Mouse (Mus musculus): ENCODE data around the gene Ntn1.
A peak's percentile ranks its signal among the peaks of the same experiment; 100 is the strongest.

Ntn1 gene

DNA sequence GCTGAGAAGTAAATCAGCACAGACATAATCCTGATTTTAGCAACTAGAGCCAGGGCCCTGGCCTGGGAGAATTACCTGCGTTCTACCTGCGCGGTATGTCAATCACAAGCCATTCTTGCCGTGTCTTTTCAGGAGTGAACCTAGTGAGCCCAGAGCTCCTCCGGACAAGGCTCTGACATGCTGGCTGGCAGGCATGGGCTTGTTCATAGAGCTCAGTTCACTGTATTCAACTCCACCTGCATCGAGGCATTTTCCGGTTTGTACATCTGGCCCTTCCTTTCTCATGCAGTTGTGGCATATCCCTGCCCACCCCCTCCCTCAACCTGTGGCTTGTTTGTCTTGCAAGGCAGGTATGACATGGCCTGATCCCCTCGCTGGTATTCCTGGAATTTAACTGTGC is 5.0 kb upstream of the Ntn1 start:
- DNase-seq, result no peak

DNA sequence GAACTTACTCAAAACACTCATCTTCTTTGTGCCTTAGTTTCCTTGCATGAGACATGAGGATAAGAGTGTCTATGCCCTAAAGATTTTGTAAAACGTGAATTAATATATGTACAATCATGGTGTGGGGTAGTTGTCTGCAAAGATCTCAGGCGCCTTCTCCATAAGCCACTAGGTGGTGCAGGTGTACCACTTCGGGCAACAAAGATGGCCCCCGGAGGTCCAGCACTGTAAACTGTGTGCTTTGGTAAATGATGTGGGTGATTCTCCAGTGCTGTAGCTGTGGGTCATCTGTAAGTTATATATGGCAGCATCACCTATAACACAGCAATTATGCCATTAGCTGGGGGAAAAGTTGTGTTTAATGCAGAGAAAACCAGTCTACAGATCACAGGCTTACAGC is 3.6 kb upstream of the Ntn1 start:
- no peak for DNase-seq

GRCm38 (mm10) chr11:68401428-68401827 is 805 bp upstream of the Ntn1 start:
- DNase-seq, result no peak

DNA sequence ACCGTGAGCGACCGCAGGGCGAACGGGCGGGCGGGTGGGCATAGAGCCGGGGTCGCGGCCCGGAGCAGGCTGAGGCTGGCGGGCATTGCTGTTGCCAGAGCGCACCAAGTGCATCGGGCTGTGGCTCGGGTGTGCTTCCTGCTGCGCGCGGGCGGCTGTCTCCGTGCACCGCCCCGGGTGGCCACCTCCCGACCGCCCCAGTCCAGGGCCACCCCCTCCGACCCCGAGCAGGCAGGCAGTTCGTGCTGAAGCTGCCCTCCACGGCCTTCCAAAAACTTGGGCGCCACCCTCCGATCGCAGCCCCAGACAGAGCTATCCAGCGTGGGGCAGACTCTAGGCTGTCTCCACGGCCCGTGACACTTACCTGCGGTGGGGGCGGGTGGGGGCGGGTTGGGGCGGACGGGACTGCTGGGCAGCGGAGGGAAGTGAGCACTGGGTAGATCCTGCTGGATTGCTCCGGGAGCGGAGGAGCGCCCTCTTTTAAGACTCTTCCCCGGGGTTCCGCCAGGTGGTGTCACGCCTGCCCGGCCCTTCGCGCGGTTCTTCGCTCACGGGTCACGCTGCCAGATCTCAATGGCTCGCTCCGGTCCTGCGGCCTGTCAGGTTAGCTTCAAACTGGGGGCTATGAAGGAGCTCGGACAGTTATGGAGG is 477 bp downstream of the Ntn1 start:
- DNase-seq, result peak; percentile 94

DNA sequence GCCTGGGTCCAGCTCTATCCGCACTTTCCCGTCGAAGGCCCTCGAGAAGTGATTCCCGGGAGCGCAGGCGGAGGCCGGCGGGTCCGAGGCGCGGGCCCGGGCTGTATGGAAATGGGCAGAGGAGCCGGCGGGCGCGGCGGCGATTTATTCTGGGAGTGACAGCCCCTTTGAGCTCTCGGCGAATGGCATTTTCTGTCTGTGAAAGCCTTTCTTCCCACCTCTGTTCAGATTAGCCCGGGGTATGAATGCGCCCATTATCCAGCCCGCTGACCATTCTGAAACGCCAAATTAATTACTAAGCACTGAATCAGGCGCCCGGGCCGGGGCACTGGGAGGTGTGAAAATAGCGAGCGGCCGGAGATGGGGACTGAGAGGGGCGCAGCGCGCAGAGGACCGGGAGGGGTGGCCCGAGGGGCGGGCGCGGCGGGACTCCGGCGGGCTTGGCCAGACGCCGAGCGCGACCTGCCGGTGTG is 1.0 kb downstream of the Ntn1 start:
- peak; percentile 94 for DNase-seq

DNA sequence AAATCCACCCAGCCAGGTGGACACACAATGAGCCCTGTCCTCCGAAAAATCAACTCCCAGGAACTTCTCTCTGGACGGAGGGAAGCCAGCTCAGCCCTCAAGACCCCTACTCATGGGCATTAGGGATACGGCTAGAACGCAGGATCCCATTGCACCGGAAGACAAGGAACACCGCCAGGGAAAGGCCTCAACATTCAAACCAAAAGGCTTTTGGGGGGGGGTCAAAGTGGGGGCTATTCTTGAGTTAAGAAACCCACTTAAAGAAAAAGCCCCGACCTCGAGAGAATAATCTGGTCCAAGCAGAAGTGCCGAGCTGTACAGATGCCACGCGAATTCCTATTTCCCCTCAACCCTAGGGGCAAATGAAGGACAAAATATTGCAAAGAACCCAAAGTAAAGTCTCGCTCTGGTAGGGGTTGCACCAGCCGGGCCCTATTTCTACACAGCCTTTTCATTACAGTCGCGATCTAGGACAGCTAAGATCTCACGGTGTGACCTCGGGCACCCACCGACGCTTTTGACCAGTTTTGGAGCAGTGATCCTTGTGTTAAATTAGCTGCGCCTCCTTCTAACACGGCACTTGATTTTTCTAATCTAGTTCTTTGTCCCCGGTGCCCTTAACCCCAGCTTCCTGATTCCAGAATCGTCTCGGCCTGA is 1.6 kb downstream of the Ntn1 start:
- peak; percentile 91 for DNase-seq

- DNase-seq, result no peak
These were observed 5.1 kb downstream of the Ntn1 start for GRCm38 (mm10) chr11:68395546-68395945.

GRCm38 (mm10) chr11:68394749-68395148 is 5.9 kb downstream of the Ntn1 start:
- DNase-seq, result no peak

- DNase-seq, result no peak
These were observed 6.6 kb downstream of the Ntn1 start for GRCm38 (mm10) chr11:68393897-68394490.

- DNase-seq, result peak; percentile 97
These were observed 10.0 kb downstream of the Ntn1 start for GRCm38 (mm10) chr11:68390381-68391287.

GRCm38 (mm10) chr11:68389621-68390020 is 11.0 kb downstream of the Ntn1 start:
- DNase-seq, result peak; percentile 90

DNA sequence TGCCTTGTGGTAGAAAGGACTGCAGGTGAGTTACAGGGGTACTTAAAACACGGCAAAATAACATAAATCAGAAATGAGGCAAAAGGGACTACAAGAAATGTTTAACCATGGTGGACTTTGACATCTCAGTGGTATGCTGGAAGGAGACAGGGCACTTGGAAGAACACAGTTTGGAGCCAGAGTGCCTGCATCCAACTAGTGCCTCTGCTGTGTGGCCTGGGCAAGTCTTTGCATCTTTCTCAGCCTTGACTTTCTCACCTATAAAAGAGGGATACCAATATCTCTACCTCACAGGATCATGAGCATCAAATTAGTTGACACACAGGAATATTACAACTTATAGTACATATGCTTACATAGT is 12.0 kb downstream of the Ntn1 start:
- DNase-seq, result no peak

- peak; percentile 96 for DNase-seq
These were observed 12.5 kb downstream of the Ntn1 start for GRCm38 (mm10) chr11:68387971-68388654.

DNA sequence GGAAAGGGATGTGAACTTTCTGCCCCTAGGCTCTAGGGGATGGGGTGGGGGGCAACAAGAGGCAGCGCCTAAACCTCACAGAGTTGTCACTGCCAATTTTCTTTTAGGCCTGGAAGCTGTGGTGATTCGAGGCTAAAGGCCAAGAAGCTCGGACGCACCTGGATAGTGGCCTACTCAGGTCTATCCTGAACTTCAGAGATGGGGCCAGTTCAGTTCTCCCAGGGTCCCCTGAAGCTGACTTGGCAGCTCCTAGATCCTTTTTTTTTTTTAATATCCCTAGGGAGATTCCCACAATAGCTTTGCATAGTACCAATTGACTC is 13.2 kb downstream of the Ntn1 start:
- no peak for DNase-seq

- DNase-seq, result peak; percentile 98
These were observed 13.8 kb downstream of the Ntn1 start for GRCm38 (mm10) chr11:68386589-68387440.

DNA sequence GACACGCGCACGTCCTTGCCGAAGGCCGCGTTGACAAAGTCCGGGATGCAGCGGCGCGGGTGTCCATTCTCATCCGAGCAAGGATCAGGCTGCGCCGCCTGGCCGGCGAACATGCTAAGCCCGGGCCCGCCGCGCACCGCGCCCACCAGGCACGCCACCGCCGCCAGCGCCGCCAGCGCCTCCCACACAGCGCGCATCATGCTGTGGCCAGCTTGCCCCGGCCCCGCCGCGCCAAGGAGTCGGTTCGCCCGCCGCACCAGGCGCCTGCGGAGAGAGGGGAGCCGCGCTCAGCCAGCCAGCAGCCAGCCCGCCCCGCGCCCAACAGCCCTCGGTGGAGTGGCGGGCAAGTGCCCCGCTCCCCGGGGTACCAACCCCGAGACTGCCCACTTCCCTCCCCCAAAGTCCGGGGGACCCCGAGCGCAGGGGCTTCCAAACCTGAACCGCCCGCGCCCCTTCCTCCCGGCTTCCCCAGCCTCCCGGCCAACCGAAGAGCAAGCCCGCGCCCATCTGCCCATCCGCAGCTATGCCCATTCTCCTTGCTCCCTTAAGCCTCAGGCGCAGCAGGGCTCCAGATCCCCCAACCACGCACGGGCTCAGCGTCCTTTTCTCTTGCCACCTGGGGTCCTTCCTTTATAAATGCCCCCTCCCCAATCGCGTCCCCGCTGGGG is 14.6 kb downstream of the Ntn1 start:
- peak; percentile 94 for DNase-seq

GRCm38 (mm10) chr11:68385021-68385821 is 15.4 kb downstream of the Ntn1 start:
- DNase-seq, result peak; percentile 94

- peak; percentile 91 for DNase-seq
These were observed 16.0 kb downstream of the Ntn1 start for GRCm38 (mm10) chr11:68384592-68385020.

GRCm38 (mm10) chr11:68384131-68384530 is 16.5 kb downstream of the Ntn1 start:
- no peak for DNase-seq

GRCm38 (mm10) chr11:68383519-68383918 is 17.1 kb downstream of the Ntn1 start:
- no peak for DNase-seq
